Mouse (Mus musculus) megakaryocyte, embryonic 14.5 days (primary cell): Measurements from ENCODE around the gene Arhgef26. TPM values are rescaled to one million over a fixed set of nuclear protein-coding genes. Genes with fewer than 3 reads are reported as not detected.

Experiments
- H3K27me3 ChIP-seq: replicated peaks from 2 replicates; pipeline ENCODE3; 2012; ENCODE audit warnings: inconsistent platforms
- H3K36me3 ChIP-seq: replicated peaks from 2 replicates; pipeline ENCODE3; 2012; ENCODE audit warnings: low read length, inconsistent platforms, mixed read lengths
- H3K4me1 ChIP-seq: 2 replicates; pipeline ENCODE4 v1.6.1; 2012; ENCODE audit warnings: inconsistent platforms
- H3K4me3 ChIP-seq: replicated peaks from 2 replicates; pipeline ENCODE3; 2012; ENCODE audit warnings: moderate library complexity, mild to moderate bottlenecking, inconsistent platforms
- H3K9me3 ChIP-seq: 2 replicates; pipeline ENCODE4 v1.6.1; 2012; ENCODE audit warnings: inconsistent platforms
- FLI1 ChIP-seq: IDR thresholded peaks from 2 replicates; pipeline ENCODE4 v1.6.1; 2012; ENCODE audit warnings: low read length, inconsistent platforms, mixed read lengths
- GATA1 ChIP-seq: IDR thresholded peaks from 3 replicates; pipeline ENCODE4 v1.6.1; 2012; ENCODE audit warnings: mixed read lengths, low read length, inconsistent platforms, borderline replicate concordance
- polyA plus RNA-seq: library from polyadenylated mRNA; stranded (reverse); fragments of >175 nt; gene quantifications from 2 replicates; pipeline ENCODE4 v1.2.3, GENCODE M21; 2012; ENCODE audit warnings: low replicate concordance; ENCODE audit not compliant: insufficient read depth

Gene Arhgef26
- polyA plus RNA-seq, 1 experiment, result not detected

DNA sequence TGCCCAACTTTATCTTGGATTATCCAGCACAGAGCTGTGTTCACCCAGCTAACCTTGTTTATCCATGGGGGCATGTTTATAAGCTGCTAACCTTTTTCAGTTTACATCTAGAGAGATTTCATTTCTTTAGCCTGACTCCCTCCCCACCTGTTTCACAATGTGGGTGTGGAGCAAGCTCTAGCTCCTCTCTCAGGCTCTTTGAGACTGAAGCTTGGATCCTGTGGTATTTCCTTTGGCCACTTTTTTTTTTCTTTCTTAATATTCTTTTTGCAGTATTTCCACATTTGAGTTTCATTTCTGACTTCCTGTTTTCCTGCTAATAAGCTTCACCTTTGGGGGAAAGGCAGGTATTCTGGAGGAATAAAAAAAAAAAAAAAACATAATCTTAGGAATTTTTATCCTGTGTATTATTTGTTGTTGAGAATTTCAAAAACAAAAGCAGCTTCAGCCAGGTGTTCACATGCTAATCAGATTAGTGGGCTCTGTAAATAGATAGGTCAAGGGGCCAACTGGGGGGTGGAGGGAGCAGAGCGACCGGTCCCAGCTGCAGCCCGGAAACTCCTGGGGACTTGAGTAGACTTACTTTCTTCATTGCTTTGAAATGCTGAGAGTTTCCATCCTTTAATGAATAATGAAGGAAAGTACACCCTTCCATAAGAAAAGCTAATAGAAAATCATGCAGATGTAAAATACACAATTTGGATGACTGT is 3.5 kb downstream of the Arhgef26 start:
- Histone ChIP-seq H3K36me3 (no peaks in the 10 kb centered on the region), H3K9me3 (peaks cover 15% of the 10 kb centered on the region), H3K4me1 (peaks cover 16% of the 10 kb centered on the region), H3K4me3 (no peak overlapping the region), H3K27me3 (peaks cover 44% of the 10 kb centered on the region)
- TF ChIP-seq GATA1, result no peak
- TF ChIP-seq FLI1, result no peak

- Histone ChIP-seq H3K4me1 (no peaks in the 10 kb centered on the region), H3K36me3 (no peaks in the 10 kb centered on the region), H3K27me3 (no peaks in the 10 kb centered on the region), H3K9me3 (no peaks in the 10 kb centered on the region), H3K4me3 (no peak overlapping the region)
- TF ChIP-seq FLI1, result no peak
- TF ChIP-seq GATA1, result no peak
Measured at GRCm38 (mm10) chr3:62348514-62349217, 10.5 kb downstream of the Arhgef26 start.

DNA sequence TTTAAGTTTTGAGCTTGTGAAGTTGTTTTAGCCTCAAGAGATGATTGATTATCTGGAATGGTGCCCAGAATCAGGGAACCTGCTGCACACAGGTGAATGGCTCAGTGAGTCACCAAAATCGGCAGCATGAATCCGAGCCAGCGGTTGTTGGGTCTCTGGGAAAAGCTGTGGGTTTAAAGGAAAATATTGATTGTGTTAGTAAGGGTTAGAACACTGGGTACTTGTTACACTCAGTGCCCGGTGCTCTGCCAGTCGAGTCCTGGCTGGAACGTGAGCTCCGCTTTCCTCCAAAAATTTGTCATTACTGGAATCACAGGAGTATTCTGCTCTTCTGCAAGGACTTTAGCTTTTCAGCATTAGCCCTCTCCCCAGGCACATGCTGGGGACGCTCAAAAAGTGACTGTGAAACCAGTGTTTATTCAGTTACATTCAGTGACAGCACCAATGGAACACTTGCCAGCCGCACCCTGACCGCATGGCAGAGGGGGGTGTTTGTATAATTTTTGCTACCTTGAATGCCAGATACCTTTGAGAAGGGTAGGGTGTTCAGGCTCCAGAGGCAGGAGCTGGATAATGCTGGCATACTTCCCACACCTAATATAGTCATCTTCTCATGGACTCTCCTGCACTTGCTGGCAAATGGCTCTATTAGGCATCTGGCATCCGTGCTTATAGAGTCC is 11.2 kb downstream of the Arhgef26 start:
- no peaks in the 10 kb centered on the region for H3K9me3 ChIP-seq
- H3K4me3 ChIP-seq, result no peak overlapping the region
- H3K36me3 ChIP-seq, result no peaks in the 10 kb centered on the region
- TF ChIP-seq FLI1, result no peak
- TF ChIP-seq GATA1, result no peak
- H3K27me3 ChIP-seq, result no peaks in the 10 kb centered on the region
- H3K4me1 ChIP-seq, result no peaks in the 10 kb centered on the region

DNA sequence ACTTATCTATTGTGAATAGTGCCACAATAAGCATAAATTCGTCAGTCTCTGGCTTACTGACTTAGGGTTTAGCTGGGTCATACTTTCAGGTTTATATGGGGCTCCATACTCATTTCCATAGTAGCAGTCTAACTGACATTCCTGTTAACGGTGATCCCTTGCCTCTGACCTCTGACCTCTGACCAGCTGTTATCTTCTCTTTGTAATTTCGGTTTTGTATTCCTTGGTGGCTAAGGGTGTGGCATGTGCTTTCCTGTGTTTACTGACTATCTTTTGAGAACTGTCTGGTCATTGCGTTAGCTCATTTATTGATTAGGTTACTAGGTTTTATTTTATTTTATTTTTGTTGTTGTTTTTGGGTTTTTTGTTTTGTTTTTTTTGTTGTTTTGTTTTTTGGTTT is 13.9 kb downstream of the Arhgef26 start:
- TF ChIP-seq GATA1, result no peak
- TF ChIP-seq FLI1, result no peak
- no peaks in the 10 kb centered on the region; the same call in 1 of the 2 replicates for H3K9me3 ChIP-seq
- no peaks in the 10 kb centered on the region for H3K36me3 ChIP-seq
- no peak overlapping the region for H3K4me3 ChIP-seq
- no peaks in the 10 kb centered on the region for H3K27me3 ChIP-seq
- no peaks in the 10 kb centered on the region for H3K4me1 ChIP-seq

- Histone ChIP-seq H3K27me3 (no peaks in the 10 kb centered on the region), H3K9me3 (no peaks in the 10 kb centered on the region; the same call in 1 of the 2 replicates), H3K4me1 (no peaks in the 10 kb centered on the region), H3K36me3 (no peaks in the 10 kb centered on the region), H3K4me3 (no peak overlapping the region)
- TF ChIP-seq FLI1 (no peak), GATA1 (no peak)
Measured at GRCm38 (mm10) chr3:62352876-62353275, 14.7 kb downstream of the Arhgef26 start.

DNA sequence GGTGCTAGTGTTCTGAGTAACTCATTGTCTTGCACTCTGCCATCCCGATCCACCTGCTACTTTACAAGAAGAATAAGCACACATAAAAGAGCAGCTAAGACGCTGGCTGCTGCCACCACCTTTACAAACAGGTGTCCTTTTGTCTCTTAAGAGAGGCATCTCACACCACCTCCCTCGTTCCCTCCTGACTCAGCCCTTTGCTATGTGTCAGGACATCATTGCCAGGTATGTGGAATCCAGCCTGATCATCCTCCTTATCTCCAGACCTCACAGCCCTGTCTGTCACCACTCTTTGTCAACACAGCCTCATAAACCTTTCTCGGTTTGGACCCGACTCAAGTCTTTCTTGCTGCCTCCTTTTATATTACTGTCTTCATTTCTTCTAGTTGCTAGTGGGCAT is 29.7 kb downstream of the Arhgef26 start:
- Histone ChIP-seq H3K9me3 (no peaks in the 10 kb centered on the region), H3K4me1 (no peaks in the 10 kb centered on the region), H3K36me3 (no peaks in the 10 kb centered on the region), H3K27me3 (no peaks in the 10 kb centered on the region), H3K4me3 (no peak overlapping the region)
- TF ChIP-seq GATA1 (no peak), FLI1 (no peak)

- Histone ChIP-seq H3K4me1 (no peaks in the 10 kb centered on the region), H3K36me3 (no peaks in the 10 kb centered on the region), H3K27me3 (no peaks in the 10 kb centered on the region), H3K4me3 (no peak overlapping the region), H3K9me3 (0 out of 2 replicates have a peak, but pooled peaks cover 3% of the 10 kb centered on the region)
- TF ChIP-seq GATA1 (no peak), FLI1 (no peak)
Measured at GRCm38 (mm10) chr3:62372841-62373240, 34.7 kb downstream of the Arhgef26 start.

- Histone ChIP-seq H3K9me3 (0 out of 2 replicates have a peak, but pooled peaks cover 3% of the 10 kb centered on the region), H3K4me3 (no peak overlapping the region), H3K36me3 (no peaks in the 10 kb centered on the region), H3K4me1 (no peaks in the 10 kb centered on the region), H3K27me3 (no peaks in the 10 kb centered on the region)
- TF ChIP-seq GATA1, result no peak
- TF ChIP-seq FLI1, result no peak
Measured at GRCm38 (mm10) chr3:62374346-62374745, 36.2 kb downstream of the Arhgef26 start.

- Histone ChIP-seq H3K4me1 (no peaks in the 10 kb centered on the region), H3K36me3 (no peaks in the 10 kb centered on the region), H3K9me3 (0 out of 2 replicates have a peak, but pooled peaks cover 3% of the 10 kb centered on the region), H3K4me3 (no peak overlapping the region), H3K27me3 (no peaks in the 10 kb centered on the region)
- TF ChIP-seq GATA1 (no peak), FLI1 (no peak)
Measured at GRCm38 (mm10) chr3:62374831-62375230, 36.7 kb downstream of the Arhgef26 start.

GRCm38 (mm10) chr3:62376719-62377118 is 38.6 kb downstream of the Arhgef26 start:
- H3K4me3 ChIP-seq, result no peak overlapping the region
- TF ChIP-seq GATA1, result no peak
- TF ChIP-seq FLI1, result no peak
- no peaks in the 10 kb centered on the region for H3K36me3 ChIP-seq
- 0 out of 2 replicates have a peak, but pooled peaks cover 3% of the 10 kb centered on the region for H3K9me3 ChIP-seq
- H3K4me1 ChIP-seq, result no peaks in the 10 kb centered on the region
- H3K27me3 ChIP-seq, result no peaks in the 10 kb centered on the region
